Mouse (Mus musculus): ENCODE results near the gene Timm10b. TPM values are rescaled to one million over a fixed set of nuclear protein-coding genes. Genes with fewer than 3 reads are reported as not detected.

The Timm10b gene
- 203 TPM for polyA plus RNA-seq (2012; fragmentation: generic; extraction: Trizol)
- long read RNA-seq, experiment 1, transcript Timm10b-203 (3 exons, 3,273 nt), result major isoform, 36 of 64 reads
- long read RNA-seq, experiment 1, transcript Timm10b-201 (4 exons, 694 nt), result minor isoform, 18 of 64 reads
- long read RNA-seq, experiment 1, transcript Timm10b-211 (4 exons, 529 nt), result minor isoform, 7 of 64 reads
- long read RNA-seq, experiment 1, partial matches to known transcripts, result 1 of 64 reads
- long read RNA-seq, experiment 1, other reads (novel, unspliced or antisense), result 0 of 64 reads
- long read RNA-seq, experiment 2, partial matches to known transcripts, result 0 of 6 reads
- long read RNA-seq, experiment 2, other reads (novel, unspliced or antisense), result 0 of 6 reads

DNA sequence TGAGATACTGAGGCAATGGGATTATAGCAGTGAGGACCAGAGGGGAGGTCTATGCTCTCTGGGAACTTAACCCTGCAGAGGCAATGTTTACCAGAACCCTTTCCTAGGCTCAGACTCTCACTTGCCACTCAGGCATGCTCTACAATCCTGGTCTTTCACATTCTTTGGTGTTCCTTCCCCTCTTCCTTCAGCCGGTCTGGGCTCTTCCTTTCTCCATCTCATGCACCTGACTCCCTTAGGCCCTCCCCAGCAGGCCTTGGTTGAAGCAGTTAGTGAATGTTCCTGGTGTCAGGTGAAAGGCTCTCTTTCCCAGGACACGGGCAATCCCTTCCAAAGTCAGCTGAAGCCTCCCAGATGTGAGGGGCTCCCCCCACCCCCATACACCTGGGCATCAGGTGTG lies at the start of gene Timm10b:
TSS of gene Timm10b (plus strand) at position 301 of the 400 bp plus-strand sequence.
- no peaks in the 10 kb centered on the region for H3K27me3 ChIP-seq (ENCODE audit: control insufficient read depth, insufficient read depth, insufficient read length)
- H3K4me3 ChIP-seq (ENCODE audit: insufficient read depth, poor library complexity, severe bottlenecking), result peak within 1 kb of the TSS; percentile 71
- peaks cover 38% of the 10 kb centered on the region for H3K36me3 ChIP-seq (ENCODE audit: control insufficient read depth, insufficient read depth)
- H3K79me3 ChIP-seq (ENCODE audit: low read depth), result peaks cover 30% of the 10 kb centered on the region
- H3ac ChIP-seq (ENCODE audit: control insufficient read depth, insufficient read length, low read depth), result peak within 1 kb of the TSS; percentile 88
- TF ChIP-seq MYOD1 (IDR thresholded peaks at IDR 0.05; ENCODE audit: control insufficient read depth, insufficient read length, low read depth) (no peak), MYOG (IDR thresholded peaks at IDR 0.05; ENCODE audit: control insufficient read depth, extremely low read depth, insufficient read length) (no peak)
- peaks cover 46% of the 10 kb centered on the region for H3K79me2 ChIP-seq (ENCODE audit: control insufficient read depth, insufficient read depth)

DNA sequence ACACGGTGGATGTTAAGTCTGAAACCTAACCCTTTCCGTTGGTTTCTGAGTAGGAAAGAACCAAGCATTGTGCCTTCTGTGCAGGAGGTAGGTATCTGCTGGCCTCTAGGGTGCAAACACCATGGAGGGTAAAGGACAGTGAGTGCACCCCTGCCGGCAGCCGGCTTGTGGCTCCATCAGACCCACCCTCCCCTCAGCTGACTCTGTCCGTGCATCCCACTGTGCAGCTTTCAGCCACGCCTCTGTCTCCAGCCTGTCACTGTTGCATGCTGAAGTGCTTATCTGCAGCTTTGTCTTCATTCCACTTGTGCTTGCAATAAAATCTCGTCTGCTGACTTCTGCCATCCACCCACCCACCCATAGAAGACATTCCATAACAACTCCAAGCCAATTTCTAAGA lies 49.8 kb upstream of the Timm10b start:
- Histone ChIP-seq H3K79me2 (ENCODE audit: control insufficient read depth, insufficient read depth) (no peaks in the 10 kb centered on the region), H3K79me3 (ENCODE audit: low read depth) (no peaks in the 10 kb centered on the region), H3K4me3 (ENCODE audit: insufficient read depth, poor library complexity, severe bottlenecking) (no peak overlapping the region), H3K27me3 (ENCODE audit: control insufficient read depth, insufficient read depth, insufficient read length) (no peaks in the 10 kb centered on the region), H3K36me3 (ENCODE audit: control insufficient read depth, insufficient read depth) (no peaks in the 10 kb centered on the region), H3ac (ENCODE audit: control insufficient read depth, insufficient read length, low read depth) (no peak overlapping the region)
- TF ChIP-seq MAX (IDR thresholded peaks at IDR 0.05) (no peak), MYOD1 (IDR thresholded peaks at IDR 0.05; ENCODE audit: control insufficient read depth, insufficient read length, low read depth) (no peak), CEBPB (IDR thresholded peaks at IDR 0.05; ENCODE audit: low read depth) (no peak), MYOG (IDR thresholded peaks at IDR 0.05; ENCODE audit: control insufficient read depth, extremely low read depth, insufficient read length) (no peak), CTCF (IDR thresholded peaks at IDR 0.05; ENCODE audit: control insufficient read depth, insufficient read depth, insufficient read length) (no peak), FOSL1 (IDR thresholded peaks at IDR 0.05; ENCODE audit: insufficient read depth, low read length, poor library complexity, severe bottlenecking) (no peak), USF1 (IDR thresholded peaks at IDR 0.05; ENCODE audit: low read depth) (no peak)

DNA sequence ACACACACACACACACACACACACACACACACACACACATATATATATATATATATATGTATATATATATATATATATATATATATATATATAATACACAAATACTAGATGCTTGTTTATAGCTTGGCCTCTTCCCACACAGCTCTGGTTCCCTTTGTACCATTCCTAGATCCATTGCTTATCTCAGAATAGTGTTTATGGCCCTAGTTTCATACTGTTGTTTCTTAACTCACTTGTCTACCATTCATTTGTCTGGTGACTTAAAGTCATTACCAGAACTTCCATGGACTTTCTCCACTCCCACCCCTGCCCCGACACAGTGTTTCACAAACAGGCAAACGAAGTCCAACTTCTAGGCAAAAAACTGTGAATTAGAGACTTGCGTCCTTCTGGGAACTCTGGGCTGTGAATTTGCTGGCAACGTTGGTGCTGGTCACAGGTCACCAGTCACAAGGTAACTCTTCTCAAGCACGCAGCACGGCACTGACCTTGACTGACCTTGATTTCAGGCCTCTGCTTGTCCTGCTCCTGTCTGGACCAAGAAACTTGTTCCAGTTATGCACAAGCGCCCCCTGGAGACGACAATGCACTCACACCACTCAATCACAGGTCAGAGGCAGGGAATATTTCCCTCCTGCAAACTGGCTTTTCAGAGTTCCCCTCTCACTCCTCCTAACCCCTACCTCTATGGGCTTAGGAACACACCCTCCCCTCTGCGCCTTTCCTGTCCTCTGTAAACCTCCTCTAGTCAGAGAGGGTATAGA lies 36.8 kb upstream of the Timm10b start:
- Histone ChIP-seq H3K36me3 (ENCODE audit: control insufficient read depth, insufficient read depth) (no peaks in the 10 kb centered on the region), H3ac (ENCODE audit: control insufficient read depth, insufficient read length, low read depth) (no peak overlapping the region), H3K27me3 (ENCODE audit: control insufficient read depth, insufficient read depth, insufficient read length) (no peaks in the 10 kb centered on the region), H3K79me2 (ENCODE audit: control insufficient read depth, insufficient read depth) (no peaks in the 10 kb centered on the region), H3K79me3 (ENCODE audit: low read depth) (no peaks in the 10 kb centered on the region), H3K4me3 (ENCODE audit: insufficient read depth, poor library complexity, severe bottlenecking) (no peak overlapping the region)
- TF ChIP-seq CTCF (IDR thresholded peaks at IDR 0.05; ENCODE audit: control insufficient read depth, insufficient read depth, insufficient read length) (peak; percentile 32), MAX (IDR thresholded peaks at IDR 0.05) (no peak)

DNA sequence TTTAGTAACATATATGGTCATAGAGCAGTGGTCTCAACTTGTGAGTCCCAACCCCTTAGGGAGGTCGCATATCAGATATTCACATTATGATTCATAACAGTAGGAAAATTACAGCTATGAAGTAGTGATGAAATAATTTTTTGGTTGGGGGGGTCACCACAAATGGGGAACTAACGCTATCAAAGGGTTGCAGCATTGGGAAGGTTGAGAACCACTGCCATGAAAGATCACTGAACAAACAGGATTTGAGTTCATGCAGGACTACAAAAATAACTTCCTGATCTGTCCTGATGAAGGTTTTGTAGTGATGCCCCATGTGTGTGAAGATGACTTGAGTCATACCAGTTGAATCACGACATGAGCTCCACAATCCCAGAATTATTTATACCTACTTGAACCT lies 31.4 kb upstream of the Timm10b start:
- Histone ChIP-seq H3K79me2 (ENCODE audit: control insufficient read depth, insufficient read depth) (no peaks in the 10 kb centered on the region), H3K4me3 (ENCODE audit: insufficient read depth, poor library complexity, severe bottlenecking) (no peak overlapping the region), H3K27me3 (ENCODE audit: control insufficient read depth, insufficient read depth, insufficient read length) (no peaks in the 10 kb centered on the region), H3K79me3 (ENCODE audit: low read depth) (no peaks in the 10 kb centered on the region), H3K36me3 (ENCODE audit: control insufficient read depth, insufficient read depth) (peaks cover 46% of the 10 kb centered on the region), H3ac (ENCODE audit: control insufficient read depth, insufficient read length, low read depth) (no peak overlapping the region)
- no peak for TF ChIP-seq CEBPB (IDR thresholded peaks at IDR 0.05; ENCODE audit: low read depth)
- TF ChIP-seq MYOD1 (IDR thresholded peaks at IDR 0.05; ENCODE audit: control insufficient read depth, insufficient read length, low read depth), result no peak

DNA sequence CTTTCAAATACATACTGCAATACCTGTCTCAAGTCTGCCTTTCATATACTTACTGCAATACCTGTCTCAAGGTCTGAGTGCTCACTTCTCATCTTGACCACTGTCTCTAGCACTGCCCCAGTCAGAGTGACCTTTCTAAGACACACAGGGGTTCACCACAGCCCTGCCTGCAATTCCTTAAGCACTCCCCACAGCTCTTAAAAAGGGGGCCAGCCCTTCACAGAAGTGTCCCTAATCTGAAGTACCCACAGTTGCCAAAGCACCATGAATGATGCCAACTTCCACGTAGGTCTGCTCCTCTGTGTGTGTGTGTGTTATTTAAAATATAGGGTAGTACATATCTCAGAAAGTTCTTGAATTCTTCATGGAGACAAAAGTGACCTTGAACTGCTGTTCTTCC lies 28.1 kb upstream of the Timm10b start:
- H3K27me3 ChIP-seq (ENCODE audit: control insufficient read depth, insufficient read depth, insufficient read length), result no peaks in the 10 kb centered on the region
- no peak overlapping the region for H3ac ChIP-seq (ENCODE audit: control insufficient read depth, insufficient read length, low read depth)
- H3K36me3 ChIP-seq (ENCODE audit: control insufficient read depth, insufficient read depth), result peaks cover 70% of the 10 kb centered on the region
- H3K79me3 ChIP-seq (ENCODE audit: low read depth), result no peaks in the 10 kb centered on the region
- H3K79me2 ChIP-seq (ENCODE audit: control insufficient read depth, insufficient read depth), result no peaks in the 10 kb centered on the region
- no peak overlapping the region for H3K4me3 ChIP-seq (ENCODE audit: insufficient read depth, poor library complexity, severe bottlenecking)
- no peak for TF ChIP-seq MYOD1 (IDR thresholded peaks at IDR 0.05; ENCODE audit: control insufficient read depth, insufficient read length, low read depth)
- TF ChIP-seq MAX (IDR thresholded peaks at IDR 0.05), result no peak
- TF ChIP-seq MYOG (IDR thresholded peaks at IDR 0.05; ENCODE audit: control insufficient read depth, extremely low read depth, insufficient read length), result no peak
- no peak for TF ChIP-seq CEBPB (IDR thresholded peaks at IDR 0.05; ENCODE audit: low read depth)
- TF ChIP-seq CTCF (IDR thresholded peaks at IDR 0.05; ENCODE audit: control insufficient read depth, insufficient read depth, insufficient read length), result no peak
- no peak for TF ChIP-seq FOSL1 (IDR thresholded peaks at IDR 0.05; ENCODE audit: insufficient read depth, low read length, poor library complexity, severe bottlenecking)
- no peak for TF ChIP-seq USF1 (IDR thresholded peaks at IDR 0.05; ENCODE audit: low read depth)

DNA sequence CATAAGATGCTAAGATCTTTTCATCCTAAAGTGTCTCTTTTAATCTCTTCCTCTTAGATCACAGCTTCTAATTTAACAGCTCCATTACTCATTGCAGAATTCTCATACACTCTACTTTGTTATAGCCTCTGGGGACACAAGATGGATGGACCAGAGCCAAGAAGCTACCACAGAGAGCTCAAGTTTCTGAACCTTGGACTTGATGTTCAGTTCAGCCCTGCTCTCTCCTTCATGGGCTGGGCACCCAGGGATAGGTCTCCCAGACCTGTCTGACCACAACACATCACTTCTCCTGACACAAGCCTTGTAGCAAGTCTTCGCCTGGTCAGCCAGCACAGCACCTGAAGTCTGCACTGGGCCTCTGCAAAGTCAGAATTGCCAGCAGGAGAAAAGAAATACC lies 25.5 kb upstream of the Timm10b start:
- TF ChIP-seq MYOG (IDR thresholded peaks at IDR 0.05; ENCODE audit: control insufficient read depth, extremely low read depth, insufficient read length) (no peak), MAX (IDR thresholded peaks at IDR 0.05) (no peak), MYOD1 (IDR thresholded peaks at IDR 0.05; ENCODE audit: control insufficient read depth, insufficient read length, low read depth) (no peak), CTCF (IDR thresholded peaks at IDR 0.05; ENCODE audit: control insufficient read depth, insufficient read depth, insufficient read length) (no peak)

More for the DNA sequence above, 25.5 kb upstream of the Timm10b start:
- no peak overlapping the region for H3ac ChIP-seq (ENCODE audit: control insufficient read depth, insufficient read length, low read depth)
- H3K79me3 ChIP-seq (ENCODE audit: low read depth), result peaks cover 3% of the 10 kb centered on the region
- H3K27me3 ChIP-seq (ENCODE audit: control insufficient read depth, insufficient read depth, insufficient read length), result no peaks in the 10 kb centered on the region
- H3K4me3 ChIP-seq (ENCODE audit: insufficient read depth, poor library complexity, severe bottlenecking), result no peak overlapping the region
- H3K79me2 ChIP-seq (ENCODE audit: control insufficient read depth, insufficient read depth), result peaks cover 3% of the 10 kb centered on the region
- peaks cover 90% of the 10 kb centered on the region for H3K36me3 ChIP-seq (ENCODE audit: control insufficient read depth, insufficient read depth)
